Mouse (Mus musculus) ES-Bruce4 (cell line): Measurements from ENCODE around the gene Madcam1. TPM values are rescaled to one million over a fixed set of nuclear protein-coding genes. Genes with fewer than 3 reads are reported as not detected.
"Not testable (repeated sequence)": the region's sequence is repeated elsewhere in the genome, so short reads cannot be mapped to it uniquely, and the experiment has no call there.

Source experiments
- H3K27ac ChIP-seq: 2 replicates; pipeline ENCODE4 v1.5.1; 2012; ENCODE audit warnings: low read length, inconsistent platforms; ENCODE audit not compliant: insufficient read depth
- H3K27me3 ChIP-seq: 2 replicates; pipeline ENCODE4 v1.6.1; 2012; ENCODE audit warnings: mild to moderate bottlenecking, low read length, inconsistent platforms; ENCODE audit not compliant: control insufficient read depth, poor library complexity, insufficient read depth, severe bottlenecking
- H3K36me3 ChIP-seq: 2 replicates; pipeline ENCODE4 v1.6.1; 2012; ENCODE audit warnings: inconsistent platforms, mild to moderate bottlenecking, low read length, moderate library complexity; ENCODE audit not compliant: control insufficient read depth, poor library complexity, insufficient read depth, severe bottlenecking
- H3K4me1 ChIP-seq: one replicate; pipeline ENCODE4 v1.8.1; 2011; ENCODE audit warnings: low read length; ENCODE audit not compliant: control insufficient read depth, insufficient read depth
- H3K4me3 ChIP-seq: 2 replicates; pipeline ENCODE4 v1.5.1; 2011; ENCODE audit warnings: low read depth, mild to moderate bottlenecking, low read length
- H3K9ac ChIP-seq: 2 replicates; pipeline ENCODE4 v1.6.1; 2012; ENCODE audit warnings: low read depth, mild to moderate bottlenecking, inconsistent platforms; ENCODE audit not compliant: poor library complexity, severe bottlenecking
- H3K9me3 ChIP-seq: replicated peaks from 2 replicates; pipeline ENCODE4 v1.6.1; 2012; ENCODE audit warnings: mild to moderate bottlenecking, low read length, inconsistent platforms; ENCODE audit not compliant: control insufficient read depth, poor library complexity, insufficient read depth, severe bottlenecking
- CTCF ChIP-seq: IDR thresholded peaks from one replicate; pipeline ENCODE4 v1.8.1; 2011; ENCODE audit warnings: low read depth, low read length
- EP300 ChIP-seq: IDR thresholded peaks from 2 replicates; pipeline ENCODE4 v1.6.1; 2011; ENCODE audit warnings: low read depth, low read length; ENCODE audit not compliant: insufficient read depth
- POLR2A ChIP-seq: IDR thresholded peaks from one replicate; pipeline ENCODE4 v1.8.1; 2011; ENCODE audit warnings: low read length; ENCODE audit not compliant: insufficient read depth
- polyA plus RNA-seq: library from polyadenylated mRNA; stranded (reverse); fragments of >200 nt; gene quantifications from 2 replicates; pipeline ENCODE4 v1.2.4, GENCODE M21; 2011; ENCODE audit warnings: low read depth; ENCODE audit not compliant: missing spikeins, insufficient read depth, insufficient read length

The Madcam1 gene
- polyA plus RNA-seq, 1 experiment = 2.6 TPM

DNA sequence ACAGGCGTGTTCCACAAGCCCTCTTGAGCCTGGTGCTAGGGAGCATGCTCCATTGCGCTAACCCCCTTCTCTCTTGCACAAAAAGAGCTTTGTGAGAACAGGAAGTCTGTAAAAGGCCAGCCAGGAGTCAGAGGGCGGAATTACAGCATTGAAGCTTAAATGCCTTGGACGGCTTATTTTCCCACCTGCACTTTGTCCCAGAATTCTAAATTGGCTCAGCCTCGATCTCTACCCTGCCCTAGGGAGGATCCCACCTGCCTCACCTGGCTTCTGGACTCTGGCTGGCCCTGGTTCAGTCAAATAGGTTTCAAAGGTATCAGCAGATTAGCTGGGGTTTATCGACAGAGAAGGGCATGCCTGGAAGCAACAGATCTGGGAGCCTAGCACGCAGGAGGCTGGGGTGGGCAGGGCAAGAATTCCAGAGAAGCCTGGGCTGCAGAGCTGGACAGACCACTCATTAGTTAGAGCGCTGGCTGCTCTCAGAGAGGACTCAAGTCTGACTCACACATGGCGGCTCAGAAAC is 31.8 kb downstream of the Madcam1 start:
- H3K27ac ChIP-seq = no peak overlapping the region
- H3K4me3 ChIP-seq = no peak overlapping the region
- no peak overlapping the region for H3K9ac ChIP-seq

DNA sequence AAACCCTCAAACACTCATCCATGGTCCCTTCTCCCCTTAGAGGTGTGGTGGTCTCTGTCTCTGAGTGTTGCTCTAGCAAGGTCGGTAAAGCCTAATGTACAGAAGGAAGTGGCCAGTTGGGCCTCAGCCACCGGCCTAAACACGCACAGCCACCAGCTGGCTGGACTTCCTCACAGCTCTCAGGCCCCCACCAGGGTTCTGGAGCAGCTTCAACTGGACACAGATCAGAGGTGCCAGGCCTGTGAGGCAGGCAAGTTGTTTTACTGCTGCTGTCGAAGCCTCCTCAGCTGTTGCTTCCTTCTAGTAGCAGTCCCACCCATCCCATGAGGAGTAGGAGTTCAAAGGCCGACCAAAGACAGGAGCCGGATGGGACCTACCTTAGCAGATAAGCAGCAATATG is 33.6 kb downstream of the Madcam1 start:
- H3K27ac ChIP-seq = no peak overlapping the region
- TF ChIP-seq EP300 (no peak), POLR2A (no peak), CTCF (no peak)

More for the DNA sequence above, 31.8 kb downstream of the Madcam1 start:
- Histone ChIP-seq H3K4me1 (peaks cover 2% of the 10 kb centered on the region), H3K9me3 (no peaks in the 10 kb centered on the region), H3K36me3 (no peaks in the 10 kb centered on the region), H3K27me3 (no peaks in the 10 kb centered on the region)
- TF ChIP-seq CTCF = no peak
- no peak for TF ChIP-seq POLR2A
- no peak for TF ChIP-seq EP300

DNA sequence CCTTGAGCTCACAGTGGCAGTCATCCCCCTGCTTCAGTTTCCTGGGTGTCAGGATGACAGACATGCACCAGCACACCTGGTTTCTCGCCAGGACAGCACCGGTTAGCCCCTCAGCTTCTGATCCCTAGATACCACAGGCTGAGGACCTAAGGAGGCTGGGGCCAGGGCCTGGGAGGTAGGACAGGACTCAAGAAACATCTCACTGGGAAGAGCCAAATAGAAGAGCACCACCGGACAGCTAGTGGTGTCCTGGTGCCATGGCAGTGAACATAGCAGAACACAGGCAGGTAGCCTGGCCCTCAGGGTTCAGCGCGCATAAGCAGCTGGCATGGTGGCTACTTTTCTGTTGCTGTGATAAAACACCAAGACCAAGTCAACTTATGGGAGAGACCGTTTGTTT is 34.1 kb downstream of the Madcam1 start:
- Histone ChIP-seq H3K36me3 (no peaks in the 10 kb centered on the region), H3K9me3 (no peaks in the 10 kb centered on the region), H3K4me3 (no peak overlapping the region), H3K27ac (no peak overlapping the region), H3K27me3 (no peaks in the 10 kb centered on the region), H3K9ac (no peak overlapping the region), H3K4me1 (peaks cover 2% of the 10 kb centered on the region)
- TF ChIP-seq POLR2A = no peak
- TF ChIP-seq CTCF = no peak
- no peak for TF ChIP-seq EP300

More for the DNA sequence above, 33.6 kb downstream of the Madcam1 start:
- no peak overlapping the region for H3K4me3 ChIP-seq
- H3K9ac ChIP-seq = no peak overlapping the region
- H3K27me3 ChIP-seq = no peaks in the 10 kb centered on the region
- H3K9me3 ChIP-seq = no peaks in the 10 kb centered on the region
- H3K4me1 ChIP-seq = peaks cover 2% of the 10 kb centered on the region
- H3K36me3 ChIP-seq = no peaks in the 10 kb centered on the region

DNA sequence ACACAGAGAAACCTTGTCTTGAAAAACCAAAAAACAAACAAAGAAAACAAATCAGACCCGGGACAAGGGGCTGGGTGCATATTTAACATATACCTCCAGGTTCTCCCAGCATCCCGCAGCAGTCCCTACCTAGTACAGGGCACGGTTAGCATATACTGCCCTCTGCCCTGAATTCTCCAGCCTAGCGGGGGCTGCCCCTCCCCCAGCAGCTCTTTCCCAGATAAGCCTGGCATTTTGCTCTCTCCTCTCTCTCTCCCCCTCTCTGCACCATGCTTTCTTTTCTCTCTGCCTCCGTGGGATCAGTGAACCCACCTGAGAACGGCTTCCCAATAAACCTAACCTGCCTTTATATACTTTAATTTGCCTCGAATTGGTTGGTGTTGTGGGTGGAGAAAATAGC is 36.3 kb downstream of the Madcam1 start:
- peaks cover 2% of the 10 kb centered on the region for H3K4me1 ChIP-seq
- no peaks in the 10 kb centered on the region for H3K36me3 ChIP-seq
- H3K27me3 ChIP-seq = no peaks in the 10 kb centered on the region
- TF ChIP-seq POLR2A (no peak), EP300 (no peak), CTCF (no peak)
- no peaks in the 10 kb centered on the region for H3K9me3 ChIP-seq
- H3K27ac ChIP-seq = no peak overlapping the region
- H3K9ac ChIP-seq = no peak overlapping the region
- no peak overlapping the region for H3K4me3 ChIP-seq

DNA sequence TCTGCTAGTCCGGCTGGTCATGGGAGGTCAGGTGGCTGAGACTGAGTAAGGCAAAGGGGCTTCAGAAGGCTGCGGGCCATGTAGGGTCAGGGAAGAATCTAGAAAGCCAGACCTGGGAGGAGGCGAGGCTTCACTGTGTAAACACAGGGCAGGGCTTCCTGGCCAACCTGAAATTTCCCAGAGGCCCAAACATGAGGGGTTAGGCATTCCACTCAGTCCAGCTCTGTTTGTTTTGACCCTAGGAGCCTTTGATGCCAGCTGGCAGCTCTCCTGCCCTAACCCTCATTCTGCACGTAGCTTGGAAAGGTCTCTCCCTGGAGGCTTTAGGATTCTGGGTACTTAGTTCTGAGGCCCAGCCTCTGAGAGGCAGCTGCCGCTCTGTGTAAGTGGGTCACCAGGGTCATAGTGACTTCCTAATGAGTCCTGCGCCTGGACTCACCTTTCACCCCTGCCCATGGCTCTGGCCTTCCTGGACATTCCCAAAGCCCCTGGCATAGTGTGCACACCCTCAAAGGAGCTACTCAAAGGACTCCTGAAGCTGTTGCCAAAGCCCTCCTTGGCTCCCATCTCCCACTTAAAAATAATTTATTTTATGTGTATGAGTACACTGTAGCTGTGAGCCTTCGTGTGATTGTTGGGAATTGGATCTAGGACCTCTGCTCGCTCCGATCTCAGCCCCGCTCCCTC is 37.2 kb downstream of the Madcam1 start:
- no peak overlapping the region for H3K4me3 ChIP-seq
- H3K9me3 ChIP-seq = no peaks in the 10 kb centered on the region
- no peak overlapping the region for H3K9ac ChIP-seq
- H3K27ac ChIP-seq = no peak overlapping the region
- TF ChIP-seq CTCF (no peak), EP300 (no peak), POLR2A (no peak)
- H3K4me1 ChIP-seq = no peaks in the 10 kb centered on the region
- no peaks in the 10 kb centered on the region for H3K27me3 ChIP-seq
- no peaks in the 10 kb centered on the region; the same call in 1 of the 2 replicates for H3K36me3 ChIP-seq

DNA sequence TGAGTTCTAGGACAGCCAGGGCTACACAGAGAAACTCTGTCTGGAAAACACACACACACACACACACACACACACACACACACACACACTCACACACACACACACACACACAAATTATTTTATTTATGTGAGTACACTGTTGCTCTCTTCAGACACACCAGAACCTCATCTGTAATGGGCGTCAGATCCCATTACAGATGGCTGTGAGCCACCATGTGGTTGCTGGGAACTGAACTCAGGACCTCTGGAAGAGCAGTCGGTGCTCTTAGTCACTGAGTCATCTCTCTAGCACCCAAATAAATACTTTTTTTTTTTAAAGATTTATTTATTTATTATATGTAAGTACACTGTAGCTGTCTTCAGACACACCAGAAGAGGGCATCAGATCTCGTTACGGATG is 38.6 kb downstream of the Madcam1 start:
- H3K4me1 ChIP-seq, H3K27me3 ChIP-seq, H3K9me3 ChIP-seq, H3K4me3 ChIP-seq, H3K36me3 ChIP-seq, H3K27ac ChIP-seq, H3K9ac ChIP-seq: not testable (repeated sequence)
